Mouse (Mus musculus) lung, postnatal 0 days (tissue): Measurements from ENCODE around the gene Dhrs11.

Experiments used
- CTCF ChIP-seq: IDR thresholded peaks from 2 replicates; pipeline ENCODE4 v1.5.1; 2016; ENCODE audit warnings: antibody characterized with exemption, mild to moderate bottlenecking
- EP300 ChIP-seq: IDR thresholded peaks from 2 replicates; pipeline ENCODE4 v1.6.1; 2016; ENCODE audit warnings: antibody characterized with exemption, mild to moderate bottlenecking, control low read depth

DNA sequence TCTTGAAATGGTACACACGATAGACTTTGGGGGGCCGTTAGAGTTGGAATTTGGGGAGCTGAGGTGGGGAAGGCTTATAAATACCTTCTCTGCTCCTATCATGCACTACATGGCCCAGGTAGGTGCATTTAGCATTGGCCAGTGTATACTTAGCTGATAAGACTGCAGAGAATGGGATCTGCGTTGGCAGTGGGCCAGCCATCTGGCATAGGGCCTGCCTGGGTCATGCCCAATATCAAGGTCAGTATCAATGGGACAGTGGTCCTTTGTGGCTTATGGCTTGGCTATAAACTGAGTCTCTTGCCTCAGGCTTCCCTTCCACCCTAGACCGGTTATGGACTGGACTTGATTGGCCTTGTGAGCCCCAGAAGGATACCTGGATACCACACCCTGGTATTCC, 24.4 kb downstream of the Dhrs11 start:
- TF ChIP-seq CTCF (no peak), EP300 (no peak)
